Mouse (Mus musculus): ENCODE measurements around the gene Erfe.

DNA sequence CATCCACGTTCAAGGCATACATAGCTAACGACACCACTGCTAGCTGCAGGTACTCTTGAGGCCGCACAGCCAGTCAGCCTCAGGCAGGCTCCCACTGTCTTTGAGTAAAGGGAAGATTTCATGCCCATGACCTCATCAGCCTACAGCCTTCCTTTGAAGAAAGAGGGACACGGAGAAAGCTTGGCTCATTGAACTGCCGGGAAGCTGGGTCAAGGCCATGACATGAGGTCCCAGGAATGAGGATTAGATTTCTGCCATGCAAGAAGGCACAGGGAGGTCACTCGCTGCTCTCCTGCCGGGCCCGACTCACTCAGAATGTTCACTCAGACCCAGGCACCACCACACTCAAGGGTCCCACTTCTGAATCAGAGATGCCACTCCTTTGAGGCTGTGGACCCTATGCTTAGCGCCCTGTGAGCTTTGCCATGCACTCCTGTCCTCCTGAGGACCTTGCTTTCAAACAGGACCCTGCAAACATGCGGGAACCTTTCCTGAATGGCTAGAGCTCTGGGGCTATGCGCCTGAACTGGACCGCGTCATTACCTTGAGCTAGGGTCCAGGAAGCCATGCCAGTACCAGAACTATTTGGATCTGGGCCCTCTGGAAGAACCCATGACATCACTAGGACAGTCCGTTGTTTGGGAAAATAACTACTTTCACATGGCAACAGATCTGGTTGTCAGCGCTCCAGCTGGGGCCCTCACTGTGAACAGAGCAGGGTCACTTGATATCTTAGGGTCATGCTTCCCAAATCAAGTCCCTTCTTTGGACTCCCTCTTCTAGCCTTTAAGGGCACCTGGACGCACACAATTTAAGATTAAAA, 1.2 kb upstream of the Erfe start:
- TF ChIP-seq CTCF (IDR thresholded peaks at IDR 0.05; ENCODE audit: insufficient read depth, low read depth, low read length) (no peak), POLR2A (IDR thresholded peaks at IDR 0.05; ENCODE audit: insufficient read depth, low read depth, low read length) (no peak)

Measured in olfactory bulb, adult 2 months (tissue).